Mouse (Mus musculus): Measurements from ENCODE around the gene Dip2b. TPM values are rescaled to one million over a fixed set of nuclear protein-coding genes. Genes with fewer than 3 reads are reported as not detected.

Gene Dip2b
- total and polyA plus RNA-seq, 3 experiments: 13.9 to 68.9 (median 15.4) TPM

DNA sequence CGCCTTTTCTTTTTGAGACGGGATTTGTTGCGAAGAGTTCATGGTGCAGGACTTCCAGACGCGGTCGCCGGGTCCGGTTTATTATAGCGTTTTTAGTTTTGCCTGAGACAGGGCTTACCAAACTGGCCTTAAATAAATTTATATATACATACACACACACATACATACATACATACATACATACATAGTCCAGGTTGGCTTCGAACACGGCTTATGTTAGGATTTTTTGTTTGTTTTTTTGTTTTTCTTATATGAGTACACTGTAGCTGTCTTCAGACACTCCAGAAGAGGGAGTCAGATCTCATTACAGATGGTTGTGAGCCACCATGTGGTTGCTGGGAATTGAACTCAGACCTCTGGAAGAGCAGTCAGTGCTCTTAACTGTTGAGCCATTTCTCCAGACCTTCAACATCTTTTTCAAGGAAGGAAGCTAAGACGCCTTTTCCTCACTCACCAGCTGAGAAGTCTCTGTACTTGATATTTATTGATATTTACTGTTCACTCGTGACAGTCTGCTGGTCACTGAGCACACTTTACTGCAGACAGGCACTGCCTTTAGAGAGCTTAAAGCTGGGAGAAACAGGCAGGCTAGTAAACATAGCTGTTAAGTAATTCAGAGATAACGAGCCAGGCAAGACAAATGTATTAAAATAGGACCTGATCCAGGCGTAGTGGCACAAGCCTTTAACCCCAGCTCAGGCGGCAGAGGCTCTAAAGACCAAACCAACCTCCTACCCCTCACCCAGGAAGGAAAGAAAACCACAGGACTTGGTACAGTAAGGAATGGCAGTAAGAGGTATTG is 190.3 kb downstream of the Dip2b start:
- H3K36me3 ChIP-seq (ENCODE audit: control insufficient read depth in 1 of 2, insufficient read depth in 2 of 2, low read length in 2 of 2): peaks cover 10 to 52% of the 10 kb centered on the region in 2 experiments
- peak; percentile 76 for DNase-seq (ENCODE audit: low read depth, low spot score)
- peak overlapping the region; percentile 99 for H3K9ac ChIP-seq (ENCODE audit: control insufficient read depth, low read depth, low read length, poor library complexity, severe bottlenecking)
- H3K4me3 ChIP-seq (ENCODE audit: control insufficient read depth in 1 of 2, insufficient read depth in 1 of 2, low read depth in 2 of 2, low read length in 2 of 2): peak overlapping the region; percentile 72 to 89
- peaks cover 52% of the 10 kb centered on the region for H3K79me2 ChIP-seq (ENCODE audit: control insufficient read depth, insufficient read depth, low read length, poor library complexity)
- H3K27ac ChIP-seq (ENCODE audit: control insufficient read depth, low read depth, low read length): peak overlapping the region; percentile 93
- H3K4me1 ChIP-seq (ENCODE audit: control insufficient read depth in 1 of 2, insufficient read depth in 2 of 2, low read length in 2 of 2): peaks cover 23 to 42% of the 10 kb centered on the region in 2 experiments
- no peaks in the 10 kb centered on the region for H3K27me3 ChIP-seq (ENCODE audit: control insufficient read depth in 1 of 2, insufficient read depth in 2 of 2, low read length in 2 of 2)
- TF ChIP-seq MYC (IDR thresholded peaks at IDR 0.05; ENCODE audit: low read depth, low read length) (peak; percentile 90), MAZ (IDR thresholded peaks at IDR 0.05; ENCODE audit: low read depth, low read length) (0 out of 2 replicates have a peak, but pooled peaks have one; percentile 20), MAX (IDR thresholded peaks at IDR 0.05; ENCODE audit: low read length) (peak; percentile 7; the same call in 1 of the 2 replicates), MYB (IDR thresholded peaks at IDR 0.05; ENCODE audit: low read depth, low read length) (no peak), ZMIZ1 (IDR thresholded peaks at IDR 0.05; ENCODE audit: low read depth, low read length) (no peak), RAD21 (IDR thresholded peaks at IDR 0.05; ENCODE audit: low read depth, low read length) (no peak; the same call in 1 of the 2 replicates), TCF12 (IDR thresholded peaks at IDR 0.05; ENCODE audit: low read depth, low read length) (peak; percentile 0; the same call in 1 of the 2 replicates), CHD1 (IDR thresholded peaks at IDR 0.05; ENCODE audit: low read depth, low read length) (0 out of 2 replicates have a peak, but pooled peaks have one; percentile 73), CHD2 (IDR thresholded peaks at IDR 0.05; ENCODE audit: low read length) (no peak), CTCF (IDR thresholded peaks at IDR 0.05 in 2 of 3, conservative IDR thresholded peaks at IDR 0.05 in 1 of 3; ENCODE audit: control insufficient read depth in 1 of 3, insufficient read depth in 1 of 3, low read depth in 2 of 3, low read length in 3 of 3, poor library complexity in 1 of 3, severe bottlenecking in 1 of 3) (peak in 2 of 3 experiments; percentile 13 to 44; a peak in 3 of 6 replicates), ELF1 (IDR thresholded peaks at IDR 0.05; ENCODE audit: low read depth, low read length) (0 out of 2 replicates have a peak, but pooled peaks have one; percentile 23), ZKSCAN1 (IDR thresholded peaks at IDR 0.05; ENCODE audit: low read depth, low read length) (no peak), HCFC1 (IDR thresholded peaks at IDR 0.05; ENCODE audit: low read depth, low read length) (0 out of 2 replicates have a peak, but pooled peaks have one; percentile 31), SIN3A (IDR thresholded peaks at IDR 0.05; ENCODE audit: low read length) (peak; percentile 63), GABPA (IDR thresholded peaks at IDR 0.05; ENCODE audit: low read depth, low read length) (no peak), TAL1 (IDR thresholded peaks at IDR 0.05; ENCODE audit: low read length) (0 out of 2 replicates have a peak, but pooled peaks have one; percentile 9), TBP (IDR thresholded peaks at IDR 0.05; ENCODE audit: low read depth, low read length) (peak; percentile 64), BHLHE40 (IDR thresholded peaks at IDR 0.05; ENCODE audit: borderline replicate concordance, low read depth, low read length) (0 out of 2 replicates have a peak, but pooled peaks have one; percentile 15), MXI1 (IDR thresholded peaks at IDR 0.05; ENCODE audit: low read depth, low read length) (peak; percentile 58; the same call in 1 of the 2 replicates), ZNF384 (IDR thresholded peaks at IDR 0.05; ENCODE audit: low read depth, low read length) (no peak), ZC3H11A (IDR thresholded peaks at IDR 0.05; ENCODE audit: low read depth, low read length) (no peak)
- no peaks in the 10 kb centered on the region for H3K9me3 ChIP-seq (replicated peaks; ENCODE audit: insufficient read depth, low read length)
